Mouse (Mus musculus) forebrain, embryonic 13.5 days (tissue): ENCODE data around the gene Gm28374. TPM values are rescaled to one million over a fixed set of nuclear protein-coding genes. Genes with fewer than 3 reads are reported as not detected.
A peak's percentile ranks its signal among the peaks of the same experiment; 100 is the strongest.

ENCODE experiments used
- ATAC-seq: fragments of 200-750 bp; cut with Nextera tagmentation; 2 replicates; pipeline ENCODE4 v1.8.0; 2017
- H3K27ac ChIP-seq: fragments of 300-500 bp; sonication (generic); 2 replicates; pipeline ENCODE4 v1.5.1; 2015; ENCODE audit warnings: inconsistent platforms, mild to moderate bottlenecking, moderate library complexity
- H3K27me3 ChIP-seq: fragments of 300-500 bp; sonication (generic); 2 replicates; pipeline ENCODE4 v1.6.1; 2015; ENCODE audit warnings: mild to moderate bottlenecking, inconsistent platforms
- H3K36me3 ChIP-seq: fragments of 300-500 bp; sonication (generic); 2 replicates; pipeline ENCODE4 v1.6.1; 2015; ENCODE audit warnings: mild to moderate bottlenecking, inconsistent platforms; ENCODE audit not compliant: poor library complexity, severe bottlenecking
- H3K4me1 ChIP-seq: fragments of 300-500 bp; sonication (generic); 2 replicates; pipeline ENCODE4 v1.6.1; 2015; ENCODE audit warnings: inconsistent platforms
- H3K4me2 ChIP-seq: fragments of 300-500 bp; sonication (generic); 2 replicates; pipeline ENCODE4 v1.6.1; 2015; ENCODE audit warnings: inconsistent platforms, mild to moderate bottlenecking, moderate library complexity
- H3K4me3 ChIP-seq: fragments of 300-500 bp; sonication (generic); 2 replicates; pipeline ENCODE4 v1.5.1; 2015; ENCODE audit warnings: mild to moderate bottlenecking, inconsistent platforms
- H3K9ac ChIP-seq: fragments of 300-500 bp; sonication (generic); 2 replicates; pipeline ENCODE4 v1.6.1; 2015; ENCODE audit warnings: mild to moderate bottlenecking, inconsistent platforms
- H3K9me3 ChIP-seq: fragments of 300-500 bp; sonication (generic); replicated peaks from 2 replicates; pipeline ENCODE4 v1.6.1; 2016; ENCODE audit warnings: inconsistent platforms
- WGBS: fragments of 180-500 bp; shearing (Covaris S2); methylation state at CpG from one replicate; pipeline ENCODE4 v1.1.7; 2015; 5-methylcytosine and 5-hydroxymethylcytosine counted together
- polyA plus RNA-seq: library from polyadenylated mRNA; unstranded; fragments of >200 nt; fragmentation: Nextera tagmentation; extraction: Ambion mirVana; gene quantifications from 2 replicates; pipeline ENCODE4 v1.2.1, GENCODE M21; 2015

Gene Gm28374
- polyA plus RNA-seq, 1 experiment from 2014 or later, result 3.1 TPM

GRCm38 (mm10) chr19:6116113-6116850 lies 34.2 kb upstream of the Gm28374 start:
- H3K4me3 ChIP-seq, result peak overlapping the region; percentile 61; the same call in 1 of the 2 replicates
- WGBS, result 93% methylated on average over 15 of the region's 15 CpGs

GRCm38 (mm10) chr19:6113116-6113515 lies 31.1 kb upstream of the Gm28374 start:
- no peak overlapping the region for H3K4me2 ChIP-seq
- H3K36me3 ChIP-seq, result peaks cover 39% of the 10 kb centered on the region
- no peaks in the 10 kb centered on the region for H3K27me3 ChIP-seq
- no peak for ATAC-seq
- peaks cover 17% of the 10 kb centered on the region for H3K4me1 ChIP-seq
- no peak overlapping the region for H3K4me3 ChIP-seq
- WGBS, result 84% methylated on average over 6 of the region's 6 CpGs
- no peak overlapping the region for H3K27ac ChIP-seq
- no peaks in the 10 kb centered on the region for H3K9me3 ChIP-seq
- H3K9ac ChIP-seq, result no peak overlapping the region

More at GRCm38 (mm10) chr19:6116113-6116850, 34.2 kb upstream of the Gm28374 start:
- peak overlapping the region; percentile 87 for H3K4me2 ChIP-seq
- 0 out of 2 replicates have a peak overlapping the region, but pooled peaks have one; percentile 6 for H3K27ac ChIP-seq
- peaks cover 30% of the 10 kb centered on the region for H3K4me1 ChIP-seq
- H3K9me3 ChIP-seq, result no peaks in the 10 kb centered on the region
- no peaks in the 10 kb centered on the region for H3K27me3 ChIP-seq
- no peak for ATAC-seq
- H3K36me3 ChIP-seq, result peaks cover 46% of the 10 kb centered on the region
- peak overlapping the region; percentile 90 for H3K9ac ChIP-seq

- peak within 1 kb of the TSS; percentile 13; the same call in 1 of the 2 replicates for H3K9ac ChIP-seq
- H3K4me3 ChIP-seq, result no peak within 1 kb of the TSS
- H3K36me3 ChIP-seq, result peaks cover 5% of the 10 kb centered on the region; the same call in 1 of the 2 replicates
- no peak within 1 kb of the TSS for H3K27ac ChIP-seq
- WGBS, result 92% methylated on average over 7 of the region's 7 CpGs
- H3K9me3 ChIP-seq, result no peaks in the 10 kb centered on the region
- no peaks in the 10 kb centered on the region for H3K4me1 ChIP-seq
- no peak for ATAC-seq
- H3K4me2 ChIP-seq, result no peak within 1 kb of the TSS
- no peaks in the 10 kb centered on the region for H3K27me3 ChIP-seq
Observed at GRCm38 (mm10) chr19:6105586-6105985, 23.5 kb upstream of the Gm28374 start, which contains the start of gene Naaladl1. Gene Naaladl1, plus strand, starts transcription at chr19:6105782.

GRCm38 (mm10) chr19:6104476-6104875 lies 22.4 kb upstream of the Gm28374 start:
- H3K9ac ChIP-seq, result peak overlapping the region; percentile 13; the same call in 1 of the 2 replicates
- H3K4me2 ChIP-seq, result no peak overlapping the region
- 86% methylated on average over 4 of the region's 4 CpGs for WGBS
- no peak for ATAC-seq
- peaks cover 5% of the 10 kb centered on the region; the same call in 1 of the 2 replicates for H3K36me3 ChIP-seq
- no peaks in the 10 kb centered on the region for H3K9me3 ChIP-seq
- H3K4me1 ChIP-seq, result no peaks in the 10 kb centered on the region
- H3K4me3 ChIP-seq, result no peak overlapping the region
- H3K27me3 ChIP-seq, result no peaks in the 10 kb centered on the region
- no peak overlapping the region for H3K27ac ChIP-seq

- H3K36me3 ChIP-seq, result peaks cover 12% of the 10 kb centered on the region
- H3K27ac ChIP-seq, result no peak overlapping the region
- H3K4me1 ChIP-seq, result no peaks in the 10 kb centered on the region
- H3K9ac ChIP-seq, result peak overlapping the region; percentile 21; the same call in 1 of the 2 replicates
- no peak for ATAC-seq
- H3K9me3 ChIP-seq, result no peaks in the 10 kb centered on the region
- H3K27me3 ChIP-seq, result no peaks in the 10 kb centered on the region
- 85% methylated on average over 6 of the region's 6 CpGs for WGBS
- H3K4me3 ChIP-seq, result no peak overlapping the region
- no peak overlapping the region for H3K4me2 ChIP-seq
Observed at GRCm38 (mm10) chr19:6102169-6102853, 20.3 kb upstream of the Gm28374 start.

GRCm38 (mm10) chr19:6101186-6101585 lies 19.1 kb upstream of the Gm28374 start:
- Histone ChIP-seq H3K9me3 (no peaks in the 10 kb centered on the region), H3K4me2 (no peak overlapping the region), H3K27me3 (no peaks in the 10 kb centered on the region), H3K27ac (no peak overlapping the region), H3K4me3 (no peak overlapping the region), H3K4me1 (no peaks in the 10 kb centered on the region), H3K9ac (no peak overlapping the region), H3K36me3 (peaks cover 7% of the 10 kb centered on the region)
- WGBS, result 85% methylated on average over 6 of the region's 6 CpGs
- no peak for ATAC-seq

DNA sequence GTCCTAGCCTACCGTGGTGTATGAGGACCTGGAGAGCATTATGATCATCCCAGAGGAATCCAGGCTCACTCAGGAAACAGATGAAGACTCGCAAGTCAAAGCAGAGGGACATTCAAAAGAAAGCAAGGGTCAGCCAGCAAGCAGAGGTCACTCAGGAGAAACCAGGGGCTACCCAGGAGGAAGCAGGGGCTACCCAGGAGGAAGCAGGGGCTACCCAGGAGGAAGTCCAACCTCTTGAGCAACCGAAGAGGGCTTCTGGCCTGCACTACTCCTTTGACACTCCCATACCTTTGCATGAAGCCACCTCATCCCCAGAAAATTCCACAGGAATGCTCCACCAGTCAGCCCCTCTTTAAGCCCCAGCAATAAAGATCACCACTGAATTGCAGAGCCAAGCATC lies 15.8 kb upstream of the Gm28374 start:
- 94% methylated on average over 3 of the region's 3 CpGs for WGBS
- H3K9ac ChIP-seq, result no peak overlapping the region
- H3K4me3 ChIP-seq, result no peak overlapping the region
- no peaks in the 10 kb centered on the region for H3K9me3 ChIP-seq
- ATAC-seq, result no peak
- no peaks in the 10 kb centered on the region for H3K4me1 ChIP-seq
- no peak overlapping the region for H3K27ac ChIP-seq
- H3K36me3 ChIP-seq, result peaks cover 32% of the 10 kb centered on the region
- no peak overlapping the region for H3K4me2 ChIP-seq
- H3K27me3 ChIP-seq, result no peaks in the 10 kb centered on the region

DNA sequence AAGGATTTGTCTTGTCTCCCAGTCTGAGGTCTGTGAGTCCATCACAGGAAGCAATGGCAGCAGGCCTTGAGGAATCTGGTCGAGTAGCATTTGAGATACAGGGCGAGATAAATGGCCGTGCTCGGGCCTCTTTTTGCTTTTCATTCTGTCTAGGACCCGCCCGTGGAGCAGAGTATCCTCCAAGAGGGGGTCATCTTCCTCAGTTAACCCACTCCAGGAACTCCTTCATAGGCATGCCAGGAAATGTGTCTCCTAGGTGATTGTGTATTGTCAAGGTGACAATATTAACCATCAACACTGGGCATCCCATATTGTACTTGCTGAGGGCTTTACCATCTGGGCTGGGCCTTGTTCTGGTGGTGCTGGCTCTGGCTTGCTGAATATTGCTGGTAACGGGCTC lies 12.1 kb upstream of the Gm28374 start, which contains the start of gene AC131692.1:
Gene AC131692.1, plus strand, starts transcription at position 301 of the 400 bp plus-strand sequence.
- Histone ChIP-seq H3K4me1 (no peaks in the 10 kb centered on the region), H3K27ac (no peak within 1 kb of the TSS), H3K9ac (no peak within 1 kb of the TSS), H3K4me3 (no peak within 1 kb of the TSS), H3K9me3 (no peaks in the 10 kb centered on the region), H3K36me3 (peaks cover 64% of the 10 kb centered on the region), H3K27me3 (no peaks in the 10 kb centered on the region), H3K4me2 (no peak within 1 kb of the TSS)
- 93% methylated on average over 7 of the region's 7 CpGs for WGBS
- ATAC-seq, result no peak

GRCm38 (mm10) chr19:6088841-6089240 lies 6.8 kb upstream of the Gm28374 start:
- H3K9ac ChIP-seq, result no peak overlapping the region
- no peaks in the 10 kb centered on the region for H3K27me3 ChIP-seq
- ATAC-seq, result no peak
- no peak overlapping the region for H3K4me3 ChIP-seq
- 95% methylated on average over 13 of the region's 13 CpGs for WGBS
- no peak overlapping the region for H3K4me2 ChIP-seq
- no peaks in the 10 kb centered on the region for H3K9me3 ChIP-seq
- H3K36me3 ChIP-seq, result peaks cover 54% of the 10 kb centered on the region
- peaks cover 21% of the 10 kb centered on the region for H3K4me1 ChIP-seq
- H3K27ac ChIP-seq, result no peak overlapping the region

GRCm38 (mm10) chr19:6085417-6085879 lies 3.4 kb upstream of the Gm28374 start:
- WGBS, result under 1% methylated on average over 17 of the region's 17 CpGs
- Histone ChIP-seq H3K9ac (peak overlapping the region; percentile 63), H3K36me3 (peaks cover 49% of the 10 kb centered on the region), H3K27me3 (no peaks in the 10 kb centered on the region), H3K4me3 (peak overlapping the region; percentile 66), H3K27ac (peak overlapping the region; percentile 57; the same call in 1 of the 2 replicates), H3K4me2 (peak overlapping the region; percentile 90), H3K4me1 (peaks cover 28% of the 10 kb centered on the region), H3K9me3 (no peaks in the 10 kb centered on the region)
- ATAC-seq, result peak; percentile 74

DNA sequence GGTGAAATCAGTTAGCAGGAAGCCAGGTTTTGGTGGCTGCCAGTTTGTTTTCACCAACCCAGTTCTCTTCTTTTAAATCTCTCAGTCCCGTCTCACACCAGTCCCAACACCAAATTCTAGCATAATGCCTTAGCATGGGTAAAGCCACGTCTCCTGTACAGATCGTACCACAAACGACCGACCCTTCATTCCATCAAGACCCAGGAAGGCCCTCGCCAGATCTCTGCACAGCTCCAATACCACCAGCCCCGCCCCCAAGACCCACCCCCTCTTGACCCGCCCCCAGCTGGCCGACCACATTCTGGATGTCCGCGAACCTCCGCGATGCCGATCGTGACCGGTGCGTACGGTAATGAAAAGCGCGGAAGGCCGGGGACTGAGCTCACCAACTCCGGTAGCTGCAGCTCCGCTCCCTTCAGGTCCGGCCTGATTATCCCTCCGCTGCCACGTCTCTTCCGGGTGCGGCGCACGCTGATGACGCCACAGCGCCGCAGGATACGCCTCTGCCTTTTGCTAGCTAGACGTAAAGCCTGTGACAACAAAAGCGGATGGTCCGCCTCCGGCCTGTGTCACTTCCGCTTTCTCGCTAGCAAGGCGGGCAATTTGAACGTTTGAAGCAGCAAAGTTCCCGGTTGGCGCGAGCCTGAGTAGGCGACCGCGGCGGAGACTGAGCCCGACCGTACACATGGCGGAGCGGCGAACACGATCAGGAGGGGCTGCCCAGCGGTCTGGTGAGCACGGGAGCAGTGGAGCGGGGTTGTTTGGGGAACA lies 2.6 kb upstream of the Gm28374 start, which contains the start of the genes Zfpl1 and Cdca5:
Gene Zfpl1, minus strand, starts transcription at position 479 of the 771 bp plus-strand sequence.
Gene Cdca5, plus strand, starts transcription at position 506 of the 771 bp plus-strand sequence.
- peak; percentile 94 for ATAC-seq
- under 1% methylated on average over 58 of the region's 58 CpGs for WGBS
- H3K4me1 ChIP-seq, result peaks cover 28% of the 10 kb centered on the region
- peak within 1 kb of the TSS; percentile 74 for H3K9ac ChIP-seq
- peak within 1 kb of the TSS; percentile 66 for H3K4me3 ChIP-seq
- H3K36me3 ChIP-seq, result peaks cover 49% of the 10 kb centered on the region
- H3K4me2 ChIP-seq, result peak within 1 kb of the TSS; percentile 90
- H3K27ac ChIP-seq, result peak within 1 kb of the TSS; percentile 57; the same call in 1 of the 2 replicates
- H3K9me3 ChIP-seq, result no peaks in the 10 kb centered on the region
- no peaks in the 10 kb centered on the region for H3K27me3 ChIP-seq
